Mouse (Mus musculus) right cerebral cortex, adult 2 months (tissue): ENCODE data around the gene Camsap1.

Experiments used
- DNase-seq, 2 experiments: peaks; one replicate each; pipeline ENCODE4 v3.0.0; 2021 to 2022; ENCODE audit warnings: low spot score in 2 of 2

Gene Camsap1

DNA sequence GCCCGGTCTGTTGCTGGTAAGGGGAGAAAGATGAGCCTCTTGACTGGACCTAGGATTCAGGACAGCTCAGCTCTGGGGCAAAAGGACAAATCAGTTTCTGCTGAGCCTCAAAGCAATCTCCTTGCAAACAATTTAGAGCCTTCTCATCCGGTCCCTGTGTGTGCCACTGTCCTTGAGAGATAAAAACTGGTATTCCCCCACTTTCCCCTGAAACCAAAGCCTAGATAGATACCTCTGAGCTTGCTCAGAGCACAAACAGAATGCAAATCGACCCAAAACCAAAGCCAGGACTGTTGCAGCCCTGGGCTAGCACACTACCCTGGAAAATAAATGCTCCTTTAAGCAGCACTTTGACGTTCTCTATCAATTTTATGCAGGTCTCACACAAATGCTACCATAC is 4.1 kb downstream of the Camsap1 start:
- DNase-seq: no peak

GRCm38 (mm10) chr2:25977587-25978239 is 5.4 kb downstream of the Camsap1 start:
- no peak for DNase-seq

DNA sequence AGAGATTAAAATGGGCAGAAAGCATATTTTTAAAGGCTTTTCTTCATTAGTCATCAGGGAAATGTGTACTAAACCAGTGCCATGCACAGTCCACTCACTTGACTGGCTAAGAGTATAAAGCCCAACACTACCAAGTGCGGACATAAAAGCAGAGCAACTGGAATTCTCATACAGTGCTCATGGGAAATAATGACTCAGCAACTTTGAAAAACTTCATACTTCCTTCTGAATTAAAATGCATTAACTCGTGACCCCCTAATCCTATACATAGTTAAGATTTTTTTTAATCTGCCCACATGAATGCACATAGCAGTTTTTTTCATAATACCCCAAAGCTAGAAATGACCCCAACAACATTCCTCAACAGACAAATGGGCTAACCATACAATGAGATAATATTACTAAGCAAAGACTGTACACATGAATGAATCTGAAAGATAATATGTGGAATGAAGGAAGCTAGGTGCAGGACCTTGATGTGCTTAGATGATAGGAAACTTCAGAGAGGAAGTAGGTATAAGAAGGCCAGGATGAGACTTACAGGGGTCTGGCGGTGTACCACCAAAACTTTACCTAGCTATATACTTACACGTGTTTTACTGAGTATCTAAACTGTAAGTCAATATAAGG is 7.8 kb downstream of the Camsap1 start:
- no peak for DNase-seq

GRCm38 (mm10) chr2:25970426-25970825 is 12.7 kb downstream of the Camsap1 start:
- no peak for DNase-seq

DNA sequence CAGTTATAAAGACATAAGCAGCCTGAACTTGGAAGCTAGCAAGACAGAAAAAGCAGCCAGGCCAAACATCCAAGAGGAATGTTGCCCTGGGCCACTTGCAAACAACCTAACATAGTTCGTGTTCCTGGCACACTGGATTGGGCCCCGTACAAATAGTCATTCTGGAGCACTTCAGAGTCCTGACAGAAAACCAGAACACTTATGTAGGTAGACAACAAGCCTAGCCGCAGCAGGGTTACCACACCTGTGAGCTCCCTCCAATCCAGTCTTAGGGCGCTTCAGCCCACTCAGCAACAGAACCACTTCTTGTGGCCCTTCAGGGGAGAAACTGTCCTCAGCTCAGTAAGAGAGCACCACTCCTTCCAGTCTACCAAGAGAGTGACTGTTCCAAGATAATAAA is 13.8 kb downstream of the Camsap1 start:
- DNase-seq: no peak

- no peak for DNase-seq
Measured at GRCm38 (mm10) chr2:25949291-25949690, 33.8 kb downstream of the Camsap1 start.

- DNase-seq: no peak
Measured at GRCm38 (mm10) chr2:25947950-25948349, 35.1 kb downstream of the Camsap1 start.

GRCm38 (mm10) chr2:25943822-25944221 is 39.3 kb downstream of the Camsap1 start:
- no peak for DNase-seq

GRCm38 (mm10) chr2:25940503-25940902 is 42.6 kb downstream of the Camsap1 start:
- DNase-seq: no peak

DNA sequence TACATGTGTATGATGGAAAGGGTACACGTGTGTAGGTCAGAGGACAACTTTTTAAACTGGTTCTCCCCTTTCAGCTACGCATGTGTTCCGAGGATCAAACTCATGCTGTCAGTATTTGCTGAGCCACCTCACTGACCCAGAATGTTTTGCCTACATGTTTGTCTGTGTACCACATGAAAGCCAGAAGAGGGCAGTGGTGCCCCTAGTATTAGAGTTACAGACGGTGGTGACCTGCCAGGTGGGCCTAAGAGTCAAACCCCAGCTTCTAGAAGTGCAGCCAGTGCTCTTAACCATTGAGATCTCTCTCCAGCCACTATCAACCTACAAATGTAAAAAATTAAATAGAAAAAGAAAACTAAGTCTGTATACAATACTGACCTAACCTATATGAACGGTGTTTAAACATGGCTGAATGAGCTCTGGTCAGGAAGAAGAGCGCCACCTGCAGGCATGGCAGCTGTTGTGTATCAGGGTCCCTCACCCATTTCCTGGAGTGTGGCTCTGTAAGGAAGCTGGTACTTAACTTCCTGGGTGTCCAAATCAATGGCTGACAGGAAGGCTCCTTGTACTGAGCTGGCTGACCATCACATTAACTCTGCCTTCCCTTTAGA is 51.7 kb downstream of the Camsap1 start:
- DNase-seq: peak in 1 of 2 experiments; percentile 54

DNA sequence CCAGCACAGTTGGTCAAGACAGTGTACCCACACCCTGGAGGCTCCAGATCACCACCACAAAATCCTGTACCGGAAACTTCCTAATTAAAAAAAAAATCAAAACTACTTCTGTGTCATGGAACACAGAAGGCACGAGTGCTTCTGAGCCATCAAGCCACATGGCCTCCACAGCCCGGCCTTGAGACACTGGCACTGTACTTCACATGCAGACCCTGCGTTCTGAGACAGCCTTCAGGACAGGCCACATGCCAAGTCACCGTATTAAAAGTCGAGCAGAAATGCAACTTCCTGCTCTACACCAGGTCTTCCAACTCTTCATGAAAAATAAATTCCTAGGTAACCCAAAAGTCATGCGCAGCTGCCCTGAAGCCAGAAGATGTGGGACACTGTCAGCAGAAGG is 55.3 kb downstream of the Camsap1 start:
- DNase-seq: no peak

DNA sequence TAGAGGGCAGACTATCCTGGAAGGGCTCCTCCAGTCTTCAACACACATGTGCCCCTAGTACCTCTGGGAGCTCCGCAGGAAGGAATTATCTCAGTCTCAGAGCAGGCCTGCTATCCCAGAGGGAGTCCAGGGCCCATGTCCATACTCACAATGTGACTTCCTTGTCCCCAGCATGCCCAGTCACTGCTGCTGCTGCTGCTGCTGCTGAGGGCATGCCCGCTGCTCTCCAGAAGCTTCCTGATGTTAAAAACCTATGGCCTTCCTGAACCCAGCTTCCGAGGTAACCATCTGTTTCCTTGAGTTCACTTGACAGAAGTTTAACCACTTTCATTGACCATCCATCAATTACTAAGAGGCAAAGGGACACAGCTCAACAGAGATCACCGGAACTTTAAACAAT is 58.1 kb downstream of the Camsap1 start:
- DNase-seq: no peak

DNA sequence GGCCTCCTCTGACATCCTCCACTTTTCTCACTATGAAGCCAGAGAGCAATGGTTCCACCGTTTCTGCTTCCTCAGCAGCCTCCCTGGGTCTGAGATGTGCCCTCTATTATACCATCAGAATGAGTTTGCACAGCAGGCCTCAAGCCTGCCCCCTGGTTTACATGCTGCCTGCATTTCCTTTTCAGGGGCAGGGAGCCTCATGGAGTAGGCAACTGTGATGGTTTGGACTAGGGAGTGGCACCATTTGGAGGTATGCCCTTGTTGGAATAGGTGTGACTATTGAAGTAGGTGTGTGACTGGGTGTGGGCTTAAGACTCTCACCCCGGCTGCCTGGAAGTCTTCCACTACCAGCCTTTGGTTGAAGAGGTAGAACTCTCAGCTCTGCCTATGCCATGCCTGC is 59.3 kb downstream of the Camsap1 start:
- no peak for DNase-seq

DNA sequence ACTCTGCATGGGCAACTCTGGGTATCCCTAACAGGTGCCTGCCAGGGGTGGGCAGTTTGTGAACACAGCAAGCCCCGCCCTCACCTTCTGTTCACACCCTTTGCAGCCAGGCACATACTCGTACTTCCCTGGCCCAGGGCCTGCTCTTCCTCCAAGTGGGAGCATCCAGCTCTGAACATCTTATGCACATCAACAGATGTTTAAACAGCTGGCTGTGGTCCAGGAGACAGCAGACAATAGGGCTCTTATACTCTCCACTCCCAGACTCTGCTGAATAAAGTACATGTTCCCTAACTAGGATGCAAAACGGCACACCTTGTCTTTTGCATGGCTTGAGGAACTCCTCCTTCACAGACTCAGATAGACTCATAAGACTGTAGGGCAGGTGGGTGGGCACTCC is 63.1 kb downstream of the Camsap1 start:
- no peak for DNase-seq

DNA sequence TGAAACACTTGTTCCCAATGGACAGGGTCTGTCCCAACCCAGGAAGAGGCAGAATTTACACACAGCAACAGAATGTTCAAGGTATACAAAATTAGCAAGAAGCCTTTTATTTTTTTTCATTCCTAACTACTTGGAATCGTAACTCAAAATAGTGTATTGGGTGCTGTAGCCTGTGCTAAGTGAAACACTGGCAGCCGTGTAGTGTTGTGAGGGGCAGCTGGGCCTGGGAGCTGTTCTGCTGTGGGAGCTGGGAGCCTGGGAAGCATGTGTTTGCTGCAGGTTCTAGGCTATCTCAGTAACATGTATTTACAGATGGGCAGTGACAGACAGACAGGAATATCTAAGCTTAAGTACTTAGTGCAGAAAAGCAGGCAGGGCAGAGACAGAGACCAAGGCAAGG is 64.7 kb downstream of the Camsap1 start:
- no peak for DNase-seq

GRCm38 (mm10) chr2:25914821-25915220 is 68.3 kb downstream of the Camsap1 start:
- DNase-seq: no peak

DNA sequence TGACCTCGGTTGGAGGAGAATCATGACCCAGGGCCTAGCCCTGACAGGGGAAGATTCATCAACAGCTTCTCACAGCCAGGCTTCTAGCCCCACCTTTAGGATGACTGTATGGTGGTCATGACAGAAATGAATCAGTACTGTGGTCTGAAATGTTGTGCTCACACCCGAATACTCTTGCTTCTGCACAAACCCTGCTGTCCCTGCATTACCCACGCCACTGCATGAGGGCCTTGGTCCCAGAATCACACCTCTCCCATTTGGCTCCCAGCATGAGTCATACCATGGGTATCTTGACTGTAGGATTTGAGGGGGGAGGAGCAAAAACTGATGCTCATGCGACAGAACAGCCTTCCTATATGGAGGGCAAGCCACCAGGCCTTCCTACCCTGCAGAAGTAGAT is 68.9 kb downstream of the Camsap1 start:
- peak; percentile 48 to 55 for DNase-seq

DNA sequence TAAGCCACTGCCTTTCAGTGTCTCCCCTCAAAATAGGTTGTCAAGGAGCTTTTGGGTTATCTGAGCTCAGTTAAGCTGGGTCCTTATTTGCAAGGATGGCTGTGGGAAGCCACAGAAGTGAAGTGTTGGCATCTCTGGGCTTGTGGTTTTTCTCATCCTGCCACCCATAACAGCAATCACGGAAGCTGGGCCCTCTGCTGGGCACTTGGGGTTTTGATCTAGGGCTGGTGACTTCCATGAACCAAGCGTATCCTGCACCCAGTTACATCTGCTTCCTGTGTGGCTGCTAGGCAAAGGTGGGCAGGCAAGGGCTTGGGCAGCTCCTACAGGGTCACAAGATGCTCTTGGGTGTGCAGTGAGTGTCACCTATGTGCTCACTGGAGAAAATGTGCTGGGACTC is 69.8 kb downstream of the Camsap1 start:
- peak; percentile 49 to 54 for DNase-seq

- no peak for DNase-seq
Measured at GRCm38 (mm10) chr2:25909872-25910271, 73.2 kb downstream of the Camsap1 start.

- no peak for DNase-seq
Measured at GRCm38 (mm10) chr2:25898970-25899369, 84.1 kb downstream of the Camsap1 start.

DNA sequence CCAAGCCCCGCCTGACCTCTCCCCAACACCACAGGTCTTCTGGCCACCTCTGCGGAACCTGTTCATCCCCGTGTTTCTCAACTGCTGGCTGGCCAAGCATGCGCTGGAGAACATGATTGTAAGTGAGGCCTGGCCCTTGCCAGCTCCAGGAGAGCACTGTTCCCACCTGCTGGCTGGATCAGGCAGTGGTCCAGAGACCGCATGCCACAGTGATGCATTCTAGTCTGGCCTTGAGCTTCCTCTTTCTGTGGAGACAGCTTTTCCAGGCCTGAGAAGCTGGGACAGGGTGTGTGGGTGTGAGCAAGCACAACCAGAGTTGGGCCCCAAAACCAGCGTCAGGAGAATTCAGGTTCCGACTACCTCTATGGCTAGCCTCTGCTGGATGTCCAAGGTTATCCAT is 90.6 kb downstream of the Camsap1 start:
- no peak for DNase-seq

GRCm38 (mm10) chr2:25888144-25888543 is 94.9 kb downstream of the Camsap1 start:
- DNase-seq: no peak

GRCm38 (mm10) chr2:25887226-25887625 is 95.9 kb downstream of the Camsap1 start:
- DNase-seq: no peak
